Mouse (Mus musculus) frontal cortex, postnatal 10 days (tissue): ENCODE results near the gene Trnp1.

Source experiments
- DNase-seq, 2 experiments: peaks; one replicate each; pipeline ENCODE4 v3.0.0; 2022; ENCODE audit warnings: low spot score in 2 of 2, mixed read lengths in 1 of 2

Gene Trnp1

GRCm38 (mm10) chr4:133494867-133495266 is 3.5 kb downstream of the Trnp1 start:
- DNase-seq = no peak

DNA sequence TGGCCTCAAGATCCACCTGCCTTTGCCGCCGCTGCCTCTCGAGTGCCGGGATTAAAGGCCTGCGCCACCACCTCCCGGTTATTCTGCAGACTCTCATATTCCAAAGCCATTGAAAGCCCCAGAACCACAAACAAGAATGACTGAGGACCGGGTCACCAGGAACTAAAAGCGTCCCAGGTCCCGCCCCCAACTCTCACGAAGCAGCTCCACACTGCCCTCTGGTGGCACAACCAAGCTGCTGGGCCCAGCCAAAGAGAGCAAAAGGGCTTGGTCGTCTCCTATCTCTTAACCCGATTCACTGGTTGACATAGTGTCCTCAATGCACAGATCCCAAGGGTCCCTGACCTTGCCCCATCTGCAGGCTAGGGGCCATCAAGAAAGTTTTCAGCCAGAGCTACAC is 3.9 kb downstream of the Trnp1 start:
- DNase-seq = peak in 1 of 2 experiments; percentile 79

DNA sequence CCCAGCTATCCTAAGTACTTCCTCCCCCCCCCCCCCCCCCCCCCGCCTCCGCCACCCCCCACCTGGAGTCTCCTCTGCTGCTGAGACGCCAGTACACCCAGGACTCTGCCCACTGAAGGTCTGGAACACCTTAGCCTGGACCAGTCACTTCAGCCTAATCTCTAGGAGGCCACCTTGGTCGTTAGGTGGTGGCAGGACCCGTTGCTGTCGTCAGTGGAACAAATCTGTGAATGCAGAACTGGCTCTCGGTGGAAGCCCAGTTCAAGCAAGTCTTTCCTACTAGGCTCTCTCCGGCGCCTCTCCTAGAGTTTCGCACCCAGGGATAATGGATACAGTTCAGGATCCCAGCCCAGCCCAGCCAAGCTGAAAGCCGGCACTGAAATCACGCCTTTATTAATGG is 4.5 kb downstream of the Trnp1 start:
- DNase-seq = no peak

DNA sequence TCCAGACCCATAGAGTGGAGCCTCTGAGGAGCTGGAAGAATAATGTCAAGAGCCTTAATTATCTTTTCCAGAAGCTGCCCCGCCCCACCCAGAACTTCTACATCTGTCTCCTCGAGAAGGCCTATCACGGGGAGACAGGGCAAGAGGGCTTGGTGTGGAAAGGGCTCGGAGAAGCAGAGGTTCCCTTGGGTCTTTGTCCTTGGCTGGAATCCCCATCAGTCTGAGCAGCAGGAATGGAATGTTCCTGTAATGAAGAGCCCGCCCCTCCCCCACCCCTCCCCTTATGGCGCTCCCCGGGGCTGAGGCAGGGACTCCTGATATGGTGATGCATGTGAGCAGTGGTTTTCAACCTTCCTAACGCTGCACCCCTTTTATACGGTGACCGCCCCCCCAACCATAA is 6.5 kb downstream of the Trnp1 start:
- DNase-seq = no peak

GRCm38 (mm10) chr4:133489489-133490245 is 8.7 kb downstream of the Trnp1 start:
- no peak for DNase-seq

DNA sequence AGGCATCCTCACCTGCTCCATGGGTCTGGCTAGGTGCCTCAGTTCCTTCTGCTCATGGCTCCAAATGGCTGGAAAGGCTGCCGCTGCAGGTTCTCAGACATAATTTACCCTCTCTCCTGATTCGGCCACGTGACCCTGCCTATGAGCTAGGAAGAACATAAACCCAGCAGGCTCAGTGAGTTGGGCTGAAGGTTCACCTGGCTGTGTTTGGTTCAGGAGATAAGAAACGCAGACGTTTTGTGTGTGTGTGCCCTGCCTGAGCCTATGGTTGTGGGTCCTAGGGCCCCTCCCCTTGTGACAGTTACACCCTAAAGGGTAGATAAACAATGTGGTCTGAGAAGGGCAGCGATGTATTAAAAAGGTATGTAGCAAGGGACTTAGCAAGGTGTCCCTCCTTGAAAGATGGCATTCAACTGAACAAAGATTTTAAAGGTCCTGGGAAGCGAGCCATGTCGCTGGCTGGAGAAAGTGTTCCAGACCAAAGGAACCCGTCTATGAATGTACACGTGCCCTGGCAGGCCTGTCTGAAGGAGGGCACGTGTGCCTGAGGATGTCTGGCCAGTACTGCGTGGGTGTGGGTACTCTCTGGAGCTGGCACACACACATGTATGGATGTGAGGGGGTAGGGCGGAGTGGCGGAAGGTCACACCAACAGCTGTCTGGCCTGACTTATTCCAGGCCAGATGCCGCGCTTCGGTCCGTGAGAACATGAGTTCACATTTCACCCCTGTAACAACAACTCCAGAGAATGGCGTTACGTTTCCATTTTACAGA is 9.5 kb downstream of the Trnp1 start:
- DNase-seq = no peak

GRCm38 (mm10) chr4:133486673-133487357 is 11.5 kb downstream of the Trnp1 start:
- DNase-seq = no peak

DNA sequence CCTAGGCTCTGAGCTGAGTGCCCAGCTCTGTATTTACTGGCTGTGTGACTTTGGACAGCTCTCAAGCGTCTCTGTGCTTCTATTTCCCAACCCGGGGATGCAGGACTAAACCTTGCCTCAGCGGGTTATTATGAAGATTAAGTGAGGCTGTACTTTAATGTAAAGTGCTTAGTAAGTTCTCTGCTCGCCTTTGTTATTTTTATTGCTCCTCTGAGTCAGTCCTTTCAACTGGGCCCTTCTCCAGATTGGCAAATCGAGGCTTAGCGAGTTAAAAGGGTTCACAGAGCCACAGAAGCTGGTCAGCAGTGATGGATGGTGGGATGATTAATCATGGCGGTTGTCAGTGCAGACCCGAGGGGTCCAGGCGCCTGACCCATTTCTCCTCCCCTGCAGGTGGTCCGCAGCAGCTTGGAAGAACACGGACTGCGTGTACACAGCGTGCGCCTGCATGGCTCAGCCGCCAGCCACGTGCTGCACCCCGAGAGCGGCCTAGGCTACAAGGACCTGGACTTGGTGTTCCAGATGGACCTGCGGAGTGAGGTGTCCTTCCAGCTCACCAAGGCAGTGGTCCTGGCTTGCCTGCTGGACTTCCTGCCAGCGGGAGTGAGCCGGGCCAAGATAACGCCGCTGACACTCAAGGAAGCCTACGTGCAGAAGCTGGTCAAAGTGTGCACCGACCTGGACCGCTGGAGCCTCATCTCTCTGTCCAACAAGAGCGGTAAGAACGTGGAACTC is 12.5 kb downstream of the Trnp1 start:
- no peak for DNase-seq

DNA sequence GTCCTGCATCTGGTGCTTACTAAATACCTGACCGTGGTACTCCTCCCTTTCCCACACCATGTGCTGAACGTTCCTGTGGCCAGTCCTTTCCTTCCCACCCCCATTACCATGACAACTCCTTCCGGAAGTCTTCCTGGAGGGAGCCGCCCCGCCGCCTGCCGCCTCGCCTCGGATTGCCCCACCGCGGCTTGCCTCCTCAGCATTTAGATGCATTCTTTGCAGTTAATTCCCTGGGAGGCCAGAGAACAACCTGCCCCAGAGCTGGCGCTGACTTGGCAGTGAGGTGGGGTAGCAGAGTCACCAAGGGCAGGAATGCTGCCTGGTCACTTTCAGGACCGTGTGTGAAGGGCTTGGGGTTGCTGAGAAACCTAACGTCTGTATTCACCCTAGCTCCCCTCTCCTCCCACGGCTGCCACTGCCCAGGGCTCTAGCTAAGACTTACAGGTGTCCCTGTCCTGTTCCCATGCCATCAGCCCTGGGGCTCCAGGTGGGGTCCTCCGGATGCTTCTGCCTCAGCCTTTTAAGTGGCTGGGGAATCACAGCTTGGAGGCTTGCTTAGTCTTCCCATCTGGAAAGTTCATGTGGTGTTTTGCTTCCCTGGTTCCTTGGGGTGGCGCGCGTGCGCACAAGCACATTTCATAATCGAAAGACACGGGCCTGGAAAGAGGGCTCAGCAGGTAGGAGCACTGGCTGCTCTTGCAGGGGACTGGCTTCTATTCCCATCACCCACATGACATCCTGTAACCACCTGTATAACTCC is 13.9 kb downstream of the Trnp1 start:
- DNase-seq = no peak

DNA sequence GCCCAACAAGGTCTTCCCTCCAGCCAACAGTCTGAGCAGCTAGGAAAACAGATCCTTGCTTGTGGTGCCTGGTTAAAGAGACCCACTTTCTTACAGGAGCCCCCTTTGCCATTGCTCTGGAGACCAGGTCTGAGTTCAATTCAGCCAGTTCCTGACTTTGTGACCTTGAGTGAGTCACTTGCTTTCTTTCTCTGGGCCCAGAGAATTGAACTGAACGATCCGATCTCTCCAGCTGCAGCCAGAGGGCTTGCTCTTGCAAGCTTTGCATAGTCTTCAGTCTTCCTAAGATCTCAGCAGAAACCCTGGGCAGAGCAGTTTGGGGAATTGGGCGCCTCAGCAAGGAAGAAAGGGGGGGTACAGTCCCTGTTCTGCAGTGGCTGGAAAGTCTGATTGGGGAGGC is 15.9 kb downstream of the Trnp1 start:
- no peak for DNase-seq

DNA sequence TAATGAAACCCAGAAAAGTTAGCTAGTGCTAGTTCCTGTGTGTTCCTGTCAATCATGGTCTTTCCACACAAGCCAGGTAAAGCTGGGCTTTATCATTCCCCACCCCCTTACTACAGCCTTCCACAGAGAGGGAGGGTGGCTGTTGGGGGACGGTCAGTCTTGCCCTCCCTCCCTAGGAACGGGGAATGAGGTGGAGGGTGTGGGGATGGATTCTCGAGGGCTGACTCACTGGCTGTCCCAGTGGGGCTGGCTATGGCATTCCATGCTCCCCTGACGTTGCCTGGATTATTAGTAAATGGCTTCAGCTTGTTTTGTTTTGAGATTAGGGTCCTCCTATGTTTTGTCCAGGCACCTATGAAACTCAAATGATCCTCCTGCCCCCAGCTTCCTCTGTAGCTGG is 16.9 kb downstream of the Trnp1 start:
- no peak for DNase-seq

DNA sequence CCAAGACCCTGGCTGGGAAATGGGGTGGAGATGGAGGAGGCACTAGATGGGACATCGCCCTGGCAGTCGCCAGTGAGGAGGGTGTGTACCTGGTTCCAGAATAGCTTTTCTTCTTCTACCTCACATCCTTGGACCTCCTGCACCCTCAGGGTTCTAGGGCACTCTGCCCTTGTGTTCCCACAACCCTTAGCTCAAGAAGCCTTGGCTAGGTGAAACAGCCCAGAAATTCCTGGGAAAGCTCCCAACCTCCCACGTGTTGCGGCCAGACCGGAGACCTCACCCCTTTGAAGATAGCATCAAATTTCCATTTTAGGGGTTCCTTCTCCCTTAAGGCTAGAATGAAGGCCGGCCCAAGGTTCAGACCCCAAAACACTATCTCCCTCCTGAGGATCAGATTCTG is 17.6 kb downstream of the Trnp1 start:
- no peak for DNase-seq

DNA sequence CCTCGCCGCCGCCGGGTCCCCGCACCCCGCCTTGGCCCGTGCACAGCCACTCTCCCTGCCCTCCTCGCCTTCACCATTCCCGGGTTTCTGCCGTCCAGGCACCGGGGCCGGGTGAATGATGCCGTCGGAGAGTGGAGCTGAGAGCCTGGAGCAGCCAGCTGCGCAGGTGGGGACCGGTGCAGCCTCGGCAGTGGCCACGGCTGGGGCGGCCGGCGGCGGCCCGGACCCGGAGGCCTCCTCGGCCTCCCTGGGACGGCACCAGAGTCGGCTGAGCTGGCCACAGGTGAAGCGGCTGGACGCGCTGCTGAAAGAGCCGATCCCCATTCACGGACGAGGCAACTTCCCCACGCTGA is 18.2 kb downstream of the Trnp1 start:
- no peak for DNase-seq

GRCm38 (mm10) chr4:133479458-133480184 is 18.7 kb downstream of the Trnp1 start, which contains the start of gene Tent5b:
Gene Tent5b, plus strand, starts transcription at chr4:133480132.
- peak; percentile 94 to 98 for DNase-seq

DNA sequence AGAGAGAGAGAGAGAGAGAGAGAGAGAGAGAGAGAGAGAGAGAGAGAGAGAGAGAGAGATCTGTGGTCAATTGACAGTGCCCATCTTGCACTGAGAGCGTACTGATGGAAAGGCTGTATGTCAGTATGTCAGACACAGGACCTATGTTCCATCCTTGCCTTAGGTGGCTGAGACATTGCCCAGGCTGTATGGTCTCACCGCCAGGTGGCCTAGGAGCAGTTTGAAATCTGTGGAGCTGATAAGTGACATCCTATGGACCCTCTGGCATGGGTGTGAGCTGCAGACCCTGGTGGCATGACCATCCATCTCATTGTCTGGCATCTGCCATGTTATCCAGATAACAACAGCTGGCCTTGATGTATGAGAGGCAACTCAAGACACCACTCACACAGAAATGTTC is 24.5 kb downstream of the Trnp1 start:
- no peak for DNase-seq

- no peak for DNase-seq
Observed at GRCm38 (mm10) chr4:133471135-133471821, 27.1 kb downstream of the Trnp1 start.

GRCm38 (mm10) chr4:133469122-133469521 is 29.2 kb downstream of the Trnp1 start:
- no peak for DNase-seq

DNA sequence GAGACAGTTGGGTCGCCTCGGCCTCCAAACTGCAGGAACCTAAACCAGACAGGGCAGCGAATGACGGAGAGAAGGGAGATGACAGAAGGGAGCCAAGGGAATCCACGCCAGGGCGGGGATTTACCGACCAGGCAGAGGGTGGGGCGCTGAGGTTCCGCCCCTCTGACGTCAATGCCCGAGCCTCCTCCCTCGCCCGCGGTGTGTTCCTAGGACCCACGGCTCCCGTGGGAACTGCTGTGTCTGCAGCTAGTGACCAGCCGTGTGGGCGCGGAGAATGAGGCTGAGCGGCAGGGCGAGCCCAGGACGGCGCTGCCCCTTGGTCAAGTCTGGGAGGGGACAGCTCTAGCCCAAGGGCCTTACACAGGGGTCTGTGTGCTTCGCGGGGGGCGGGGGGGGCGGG is 30.3 kb downstream of the Trnp1 start:
- peak in 1 of 2 experiments; percentile 63 for DNase-seq

GRCm38 (mm10) chr4:133463184-133463583 is 35.2 kb downstream of the Trnp1 start:
- DNase-seq = no peak

DNA sequence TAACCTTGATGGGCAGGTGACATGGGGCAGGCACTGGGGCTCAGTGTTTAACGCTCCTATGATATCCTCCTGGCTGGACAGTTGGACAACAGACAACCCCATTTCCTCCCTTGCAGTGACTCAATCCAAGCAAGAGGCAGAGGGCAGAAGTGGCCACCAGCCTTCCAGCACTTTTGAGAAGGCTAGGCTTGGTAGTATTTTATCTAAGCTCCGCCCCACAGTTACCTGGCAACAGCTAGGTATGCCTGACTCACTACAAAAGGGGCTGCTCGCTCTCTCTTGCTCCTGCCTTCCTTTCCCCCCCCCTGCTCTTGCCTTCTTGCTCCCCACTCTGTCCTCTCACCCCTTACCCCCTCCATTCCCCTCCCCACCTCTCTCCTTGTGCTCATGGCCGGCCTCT is 37.0 kb downstream of the Trnp1 start:
- DNase-seq = no peak
